Mouse (Mus musculus) cerebellum, adult 9-10 months (tissue): ENCODE results near the gene Ptov1.

Source experiments
- DNase-seq: peaks from one replicate; pipeline ENCODE4 v3.0.0; 2022

Gene Ptov1

DNA sequence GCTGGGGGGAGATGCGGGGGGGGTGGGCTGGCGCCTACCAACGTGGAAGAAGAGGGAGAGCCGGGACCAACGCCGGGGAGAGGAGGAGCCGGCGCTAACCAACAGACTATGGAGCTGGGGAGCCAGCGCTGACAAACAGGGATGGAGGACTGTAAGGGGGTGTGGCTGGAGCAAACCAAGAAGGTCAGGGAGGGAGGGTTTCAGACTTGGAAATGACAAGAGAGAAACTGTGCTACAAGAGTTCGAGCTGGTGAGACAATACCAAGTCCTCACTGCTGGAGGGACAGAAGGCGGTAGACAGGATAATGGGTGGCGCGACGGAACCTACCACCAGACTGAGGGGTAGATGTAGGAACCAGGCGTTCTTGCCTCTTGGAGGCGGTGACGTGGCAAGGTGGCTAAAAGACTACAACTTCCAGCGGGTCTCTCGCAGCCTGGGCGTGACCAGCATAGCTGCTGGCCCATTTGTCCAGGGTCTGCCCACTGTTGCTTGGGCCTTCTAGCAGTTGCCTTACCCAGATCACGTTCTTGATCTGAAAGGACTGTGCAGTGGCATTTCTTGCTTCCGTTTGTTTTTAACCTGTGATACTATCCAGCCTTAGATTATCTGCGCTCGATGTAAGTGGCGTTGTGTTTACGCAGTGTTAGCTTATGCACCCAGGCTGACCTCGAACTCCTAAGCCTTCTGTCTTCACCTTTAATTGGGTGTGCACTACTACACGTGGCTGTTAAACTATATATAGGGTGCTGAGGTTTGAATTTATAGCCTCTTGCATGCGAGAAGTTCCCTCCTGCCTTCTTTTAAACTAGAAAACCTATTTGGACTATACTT is at the start of gene Ptov1:
TSS of gene Ptov1 (minus strand) at position 92 of the 832 bp plus-strand sequence.
- peak; percentile 98 for DNase-seq

DNA sequence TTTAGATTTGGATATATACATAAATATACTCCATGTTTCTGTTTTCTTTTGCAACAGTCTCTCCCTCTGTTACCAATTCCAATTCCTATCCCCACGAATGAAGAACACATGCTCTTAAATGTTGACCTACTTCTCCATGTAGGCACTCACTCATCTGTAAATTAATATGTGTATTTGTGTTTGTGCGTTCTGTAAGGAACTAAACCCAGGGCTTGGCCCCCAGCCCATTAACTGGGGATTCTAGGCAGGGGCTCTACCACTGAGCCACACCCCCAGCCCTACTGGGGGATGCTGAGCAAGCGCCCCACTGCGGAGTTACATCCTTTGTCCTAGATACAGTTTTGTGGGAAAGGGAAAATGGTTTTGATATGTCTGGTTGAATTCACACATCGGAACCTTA is 49.5 kb upstream of the Ptov1 start:
- no peak for DNase-seq

DNA sequence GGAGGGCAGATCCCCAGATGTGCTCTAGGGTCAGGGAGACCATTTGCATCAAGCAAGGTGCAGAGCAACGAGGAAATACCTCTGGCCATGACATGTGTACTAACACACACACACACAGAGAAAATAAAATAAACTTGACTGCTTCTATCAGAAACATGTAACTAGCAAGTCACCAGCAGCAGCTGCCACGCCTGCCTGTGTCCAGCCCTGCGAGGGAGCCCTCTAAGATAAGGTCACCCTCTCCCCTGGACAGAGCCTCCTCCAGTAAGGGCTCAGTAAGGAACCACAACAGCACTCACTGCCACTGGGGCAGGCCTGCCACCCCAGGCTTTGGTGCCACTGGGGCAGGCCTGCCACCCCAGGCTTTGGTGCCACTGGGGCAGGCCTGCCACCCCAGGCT is 48.6 kb upstream of the Ptov1 start:
- DNase-seq, result no peak

DNA sequence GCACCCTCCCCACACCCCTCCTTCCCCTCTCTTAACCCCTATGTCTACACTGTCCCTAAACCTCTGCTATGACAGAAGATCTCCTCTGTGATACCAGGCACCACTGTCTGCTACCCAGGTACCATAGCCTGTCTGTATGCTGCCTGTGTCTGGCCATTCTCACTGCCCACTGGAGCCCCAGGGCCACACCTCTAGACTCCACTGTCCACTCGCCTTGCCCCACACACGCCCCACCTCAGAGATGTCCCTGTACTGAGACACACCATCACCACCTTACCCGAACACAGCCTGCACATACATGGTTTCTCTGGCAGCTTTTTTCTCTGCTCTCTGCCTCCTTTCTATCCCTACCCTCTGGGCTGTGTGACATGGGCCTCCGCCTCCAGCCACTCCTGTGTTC is 47.3 kb upstream of the Ptov1 start:
- DNase-seq, result no peak

DNA sequence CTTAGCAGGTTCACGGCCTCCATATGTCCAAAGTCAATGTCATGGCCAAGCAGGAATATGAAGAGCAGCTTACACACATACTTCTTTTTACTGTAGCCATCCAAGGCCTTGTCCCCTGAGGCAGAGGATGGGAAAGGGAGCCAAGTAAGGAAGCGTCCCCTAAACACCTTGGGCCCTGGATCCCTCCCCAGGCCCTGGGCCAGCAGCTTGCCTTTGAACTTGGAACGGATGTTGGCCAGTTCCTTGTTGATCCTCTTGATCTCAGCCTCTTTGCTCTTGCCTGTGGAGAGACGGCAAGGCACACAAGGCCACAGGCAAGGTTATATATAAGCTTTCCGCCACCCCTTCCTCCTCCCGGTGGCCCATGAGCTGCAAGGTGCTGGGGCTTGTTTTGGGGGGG is 46.6 kb upstream of the Ptov1 start:
- no peak for DNase-seq

DNA sequence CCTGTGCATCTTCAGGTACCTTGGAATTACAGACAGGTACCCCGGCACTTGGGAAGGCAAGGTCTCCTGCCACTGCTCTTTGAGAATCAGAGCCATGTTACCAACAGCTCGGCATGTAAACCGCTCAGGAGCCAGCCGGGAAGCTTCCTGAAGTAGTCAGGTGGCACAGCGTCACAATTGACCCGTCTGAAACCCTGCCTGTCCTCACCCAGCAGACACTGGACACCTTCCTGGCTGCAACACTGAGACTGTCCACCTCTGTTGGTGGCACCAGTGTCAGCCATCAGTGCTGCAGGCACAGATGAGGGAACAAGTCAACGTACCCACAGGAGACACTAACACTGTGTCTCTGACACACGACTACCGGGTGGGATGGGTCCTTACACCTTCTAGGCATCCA is 45.7 kb upstream of the Ptov1 start:
- DNase-seq, result no peak

DNA sequence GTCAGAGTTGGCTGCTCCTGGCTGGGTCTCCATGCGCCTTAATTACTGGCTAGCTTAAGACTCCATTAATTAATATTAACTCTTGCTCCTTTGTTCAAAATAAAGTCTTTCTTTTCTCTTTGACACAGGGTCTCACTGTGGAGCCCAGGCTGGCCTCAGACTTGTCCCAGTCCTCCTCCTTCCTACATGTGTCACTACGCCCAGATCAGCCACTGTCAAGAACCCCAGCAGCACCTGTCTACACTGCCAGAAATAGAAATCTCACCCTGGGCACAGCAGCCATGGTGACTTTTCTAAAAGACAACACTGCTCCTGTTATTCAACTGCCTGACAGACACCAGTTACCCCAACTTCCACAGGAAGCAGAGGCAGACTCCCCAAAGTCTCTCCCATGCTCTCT is 44.8 kb upstream of the Ptov1 start:
- no peak for DNase-seq

DNA sequence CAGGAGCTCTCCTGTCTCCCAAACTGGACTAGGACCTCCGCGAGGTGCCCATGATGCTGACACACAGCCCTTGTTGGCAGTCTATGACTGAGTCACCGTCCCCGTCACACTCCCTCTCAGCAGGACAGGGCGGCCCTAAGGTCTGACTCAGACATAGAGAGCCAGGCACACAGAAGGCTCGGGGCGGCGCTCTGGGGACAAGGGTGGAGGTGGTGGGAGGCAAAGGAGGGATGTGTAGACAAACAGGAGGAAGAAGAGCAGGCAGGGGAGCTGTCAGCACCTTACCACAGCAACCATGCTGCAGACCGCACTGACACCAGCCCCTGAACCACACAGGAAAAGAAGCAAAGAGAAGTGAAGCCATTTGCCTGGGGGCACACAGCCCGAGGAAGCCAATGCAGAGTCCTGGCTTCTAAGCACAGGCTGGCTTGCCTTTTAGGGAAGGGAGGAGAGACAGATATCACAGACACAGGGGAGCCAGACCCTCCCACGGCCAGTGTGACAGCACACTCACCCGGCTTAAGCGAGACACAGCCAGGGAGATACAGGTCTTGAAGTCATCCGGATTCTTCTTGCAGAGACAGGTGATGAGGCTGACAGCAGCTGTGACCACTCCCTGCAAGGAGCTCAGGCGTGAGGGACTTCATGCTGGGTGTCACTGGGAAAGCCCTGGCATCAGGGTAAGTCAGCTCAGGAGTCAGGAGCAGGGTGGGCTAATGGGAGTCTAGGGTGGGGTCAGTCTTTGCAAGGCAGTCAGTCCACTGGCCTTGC is 39.3 kb upstream of the Ptov1 start:
- no peak for DNase-seq

DNA sequence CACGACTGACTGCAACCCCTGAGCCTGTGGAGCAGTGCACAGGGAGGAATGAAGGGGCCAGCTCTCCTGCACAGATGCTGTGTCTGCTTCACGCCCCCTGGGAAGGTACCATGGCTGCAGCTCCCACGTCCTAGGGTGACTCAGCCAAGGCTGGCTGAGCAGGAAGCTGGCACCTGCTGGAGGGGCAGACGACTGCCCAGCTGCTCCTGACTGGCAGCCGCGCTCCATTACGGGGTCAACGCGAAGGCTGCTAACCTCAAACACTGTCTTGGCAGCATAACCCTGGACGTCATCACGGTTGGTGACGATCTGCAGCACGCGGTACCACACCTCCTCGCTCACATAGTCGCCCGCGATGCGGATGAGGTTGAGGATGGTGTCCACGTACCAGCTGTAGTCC is 35.8 kb upstream of the Ptov1 start:
- DNase-seq, result no peak

DNA sequence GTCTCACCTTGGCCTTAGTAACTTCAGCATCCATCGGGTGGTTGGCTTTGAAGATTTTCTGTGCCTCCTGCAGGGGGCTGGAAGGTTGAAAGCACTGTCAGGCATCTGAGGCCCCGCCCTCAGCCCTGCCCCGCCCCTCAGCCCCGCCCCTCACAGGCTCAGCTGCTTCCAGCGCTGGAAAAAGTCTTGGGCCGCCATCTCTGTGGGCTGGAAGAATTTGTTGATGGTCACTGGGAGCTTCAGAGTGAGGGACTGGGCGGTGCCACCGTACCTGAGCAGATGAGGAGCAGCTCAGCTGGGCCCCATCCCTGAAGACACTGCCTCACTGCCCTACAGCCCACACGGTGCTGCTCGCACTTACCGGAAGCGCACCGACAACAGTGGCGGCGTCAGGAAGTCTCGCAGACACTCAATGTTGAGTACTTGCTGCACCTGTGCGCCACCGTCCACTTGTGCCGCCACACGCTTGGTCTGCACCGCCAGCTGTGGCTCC is 31.7 kb upstream of the Ptov1 start:
- DNase-seq, result no peak

DNA sequence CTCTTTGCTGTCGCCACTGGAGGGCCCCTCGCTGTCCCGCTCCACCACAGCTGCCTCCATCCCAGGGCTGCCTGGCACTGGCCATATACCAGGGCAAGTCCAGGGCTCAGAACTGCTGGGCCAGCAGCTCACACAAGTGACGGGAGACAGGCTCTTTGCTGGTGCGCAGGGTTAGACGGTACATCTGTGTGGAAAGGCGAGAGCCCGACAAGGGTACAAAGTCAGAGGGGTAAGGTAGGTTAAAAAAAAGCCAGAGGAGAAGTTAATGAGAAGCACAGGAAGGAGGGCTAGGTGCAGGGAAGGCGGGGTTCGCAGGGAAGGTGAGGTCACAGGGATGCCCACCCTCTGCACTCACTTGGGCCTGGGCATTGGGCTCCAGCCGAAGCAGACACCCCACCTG is 31.0 kb upstream of the Ptov1 start:
- no peak for DNase-seq

DNA sequence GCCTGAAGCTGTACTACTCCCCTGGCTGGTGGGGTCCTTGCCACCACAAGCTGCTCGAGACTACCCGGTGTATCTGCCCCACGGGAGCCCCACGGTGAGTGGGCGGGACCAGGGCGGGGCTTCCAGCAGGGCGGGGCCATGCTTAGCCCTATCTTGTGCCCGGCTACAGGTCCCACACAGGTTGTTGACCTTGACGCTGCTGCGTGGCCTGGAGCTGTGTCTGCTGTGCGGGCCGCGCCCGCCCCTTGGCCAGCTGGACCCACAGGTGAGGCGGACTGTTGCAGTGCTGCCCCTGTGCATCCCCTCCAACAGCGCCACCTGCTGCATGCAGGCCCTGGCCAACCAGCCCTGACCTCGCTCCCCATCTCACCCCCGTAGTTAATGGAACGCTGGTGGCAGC is 29.0 kb upstream of the Ptov1 start:
- peak; percentile 68 for DNase-seq

DNA sequence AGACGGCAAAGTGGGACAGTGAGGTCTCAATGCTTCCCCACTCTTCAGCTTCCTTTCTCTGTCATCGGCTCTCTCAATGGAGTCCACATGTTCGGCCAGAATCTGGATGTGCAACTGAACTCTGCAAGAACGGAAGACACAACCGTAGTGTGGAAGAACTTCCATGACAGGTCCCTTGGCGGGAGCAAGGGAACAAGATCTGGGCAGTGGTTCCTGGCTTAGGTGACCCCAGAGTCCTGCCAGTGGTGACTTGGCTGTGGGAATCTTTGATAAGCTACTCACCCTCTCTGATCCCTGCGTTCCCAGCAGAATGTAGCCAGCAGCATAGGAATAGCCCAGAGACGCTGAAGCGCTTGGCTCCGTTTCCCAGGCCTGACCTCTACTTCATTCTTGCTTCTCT is 26.9 kb upstream of the Ptov1 start:
- no peak for DNase-seq

DNA sequence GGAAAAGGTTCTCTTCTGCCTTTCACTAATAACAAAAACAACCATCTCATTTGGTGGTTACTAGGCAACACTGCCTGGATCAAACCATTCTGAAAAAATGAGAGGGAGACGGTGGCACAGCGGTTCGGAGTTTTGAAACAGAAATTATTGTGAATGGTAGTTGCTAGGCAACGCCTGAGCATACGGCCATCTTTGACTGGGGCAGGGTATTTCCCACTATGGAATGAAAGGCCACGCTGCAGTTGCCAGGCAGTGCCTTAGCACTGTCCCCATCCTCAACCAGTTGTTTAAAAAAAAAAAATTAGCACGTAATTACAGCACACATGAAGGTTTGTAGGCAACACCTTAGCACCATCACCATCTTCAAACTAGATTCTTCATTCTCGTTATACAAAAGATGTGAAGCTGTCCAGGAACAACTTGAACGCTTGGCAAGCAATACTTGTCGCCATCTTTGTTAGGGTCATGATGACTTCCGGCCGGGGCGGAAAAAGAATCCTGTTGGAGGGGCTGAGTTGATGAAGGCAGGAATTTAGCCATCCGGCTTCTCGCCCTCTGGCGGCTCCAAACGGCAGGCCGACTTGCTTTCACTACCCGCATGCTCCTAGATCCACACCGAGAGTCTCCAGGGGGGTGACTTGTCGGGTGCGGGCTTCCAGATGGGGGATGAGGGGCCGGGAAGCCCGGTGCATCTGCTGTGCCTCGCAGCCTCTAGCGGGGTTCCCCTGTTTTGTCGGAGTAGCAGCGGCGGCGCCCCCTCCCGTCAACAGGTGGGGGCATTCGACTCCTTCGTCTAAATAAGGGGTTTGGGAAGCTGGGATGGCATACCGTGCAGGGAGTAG is 26.2 kb upstream of the Ptov1 start, which contains the start of gene Fuz:
TSS of gene Fuz (plus strand) at position 487 of the 842 bp plus-strand sequence.
- DNase-seq, result peak; percentile 95

DNA sequence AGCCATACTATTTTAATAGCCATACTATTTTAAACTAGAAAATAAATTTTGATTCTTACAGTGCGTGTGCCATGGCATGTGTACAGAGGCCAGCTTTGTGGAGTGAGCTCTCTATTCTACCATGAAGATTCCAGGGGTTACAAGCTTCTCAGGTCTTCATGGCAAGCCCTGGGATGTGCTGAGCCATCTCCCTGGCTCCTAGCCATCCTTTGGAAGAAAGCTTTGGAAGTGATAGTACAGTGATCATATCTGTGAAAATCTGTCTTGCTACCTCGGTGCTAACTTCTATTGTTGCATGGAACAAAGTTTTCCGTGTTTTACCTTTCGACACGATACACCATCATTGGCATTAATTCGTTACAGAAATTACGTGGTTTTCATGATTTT is 25.6 kb upstream of the Ptov1 start:
- no peak for DNase-seq

DNA sequence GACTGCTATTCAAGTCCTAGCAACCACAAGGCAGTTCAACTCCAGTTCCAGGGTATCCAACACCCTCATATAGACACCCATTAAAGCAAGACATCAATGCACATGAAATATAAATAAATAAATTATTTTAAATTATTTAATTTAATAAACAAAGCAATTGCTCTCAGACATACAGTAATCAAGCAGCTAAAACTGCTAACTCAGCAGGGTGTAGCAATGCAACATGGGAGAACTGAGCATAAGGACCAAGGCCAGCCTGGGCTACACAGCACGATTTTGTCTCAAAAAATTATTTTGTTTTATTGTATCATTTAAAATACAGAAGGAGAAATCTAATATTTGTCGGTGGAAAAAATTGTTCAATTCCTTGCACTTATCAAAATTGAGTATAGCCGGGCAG is 24.6 kb upstream of the Ptov1 start:
- no peak for DNase-seq

DNA sequence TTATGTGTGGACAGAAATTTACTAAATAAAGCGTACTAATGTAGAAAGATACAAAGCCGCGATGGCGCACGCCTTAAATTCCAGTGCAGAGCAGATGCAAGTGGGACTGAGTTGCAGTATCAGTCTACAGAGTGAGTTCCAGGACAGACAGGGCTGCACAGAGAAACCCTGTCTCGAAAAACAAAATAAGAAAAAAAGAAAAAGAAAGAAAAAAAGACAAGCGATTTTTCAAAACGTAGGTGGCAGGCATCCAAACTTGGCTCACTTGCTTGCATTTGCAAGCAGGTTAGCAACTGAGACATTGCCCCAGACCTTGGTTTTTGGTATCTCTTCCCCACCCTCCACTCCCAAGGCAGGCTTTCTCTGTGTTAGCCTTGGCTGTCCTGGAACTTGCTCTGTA is 23.6 kb upstream of the Ptov1 start:
- DNase-seq, result no peak

DNA sequence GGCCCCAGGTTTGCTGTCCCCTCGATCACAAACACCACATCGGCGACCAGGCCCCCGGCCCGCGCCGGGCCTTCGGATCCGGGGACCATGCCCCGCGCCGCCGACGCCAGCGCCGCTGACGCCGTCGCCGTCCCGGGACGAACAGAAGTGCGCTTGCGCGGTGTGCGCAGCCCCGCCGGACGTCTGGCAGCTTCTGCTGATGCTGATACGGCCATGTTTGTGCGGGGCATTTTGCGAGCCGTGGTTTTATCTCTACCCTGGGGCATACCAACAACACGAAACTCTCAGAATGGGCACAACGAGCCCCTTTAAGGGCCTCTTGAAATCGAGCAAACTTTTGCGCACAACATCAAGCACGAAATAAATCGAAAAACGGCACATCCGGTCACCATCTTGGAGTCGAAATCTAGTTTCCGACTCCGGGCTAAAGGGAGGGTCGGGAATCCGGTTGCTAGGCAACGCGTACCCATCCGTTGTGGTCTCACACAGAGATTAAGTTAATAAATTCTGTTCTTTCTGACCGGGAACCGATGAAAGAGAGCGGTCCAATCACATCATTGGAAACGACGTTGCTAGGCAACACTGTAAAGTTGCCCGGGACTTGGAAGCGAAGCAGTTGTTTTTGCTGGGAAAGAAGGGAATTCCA is 22.8 kb upstream of the Ptov1 start, which contains the start of gene Med25:
TSS of gene Med25 (minus strand) at position 437 of the 646 bp plus-strand sequence.
- DNase-seq, result peak; percentile 94

DNA sequence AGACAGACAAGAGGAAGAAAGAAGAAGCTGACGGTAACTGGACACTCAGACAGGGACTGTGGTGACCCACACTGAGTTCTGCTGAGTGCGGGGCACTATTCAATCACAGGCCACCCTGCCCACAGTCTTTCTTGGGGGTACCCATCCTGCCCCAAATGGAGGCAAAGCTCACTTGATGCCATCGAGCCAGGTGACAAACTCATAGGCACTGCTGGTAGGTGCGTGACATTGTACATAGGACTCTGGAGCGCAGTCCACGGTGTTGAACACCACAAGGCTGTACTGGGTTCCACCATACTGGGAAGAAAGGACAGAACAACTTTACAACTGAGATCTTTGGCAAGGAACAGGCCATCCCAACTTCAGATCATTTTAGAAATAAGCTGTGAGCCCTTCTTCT is 22.0 kb upstream of the Ptov1 start:
- DNase-seq, result no peak

DNA sequence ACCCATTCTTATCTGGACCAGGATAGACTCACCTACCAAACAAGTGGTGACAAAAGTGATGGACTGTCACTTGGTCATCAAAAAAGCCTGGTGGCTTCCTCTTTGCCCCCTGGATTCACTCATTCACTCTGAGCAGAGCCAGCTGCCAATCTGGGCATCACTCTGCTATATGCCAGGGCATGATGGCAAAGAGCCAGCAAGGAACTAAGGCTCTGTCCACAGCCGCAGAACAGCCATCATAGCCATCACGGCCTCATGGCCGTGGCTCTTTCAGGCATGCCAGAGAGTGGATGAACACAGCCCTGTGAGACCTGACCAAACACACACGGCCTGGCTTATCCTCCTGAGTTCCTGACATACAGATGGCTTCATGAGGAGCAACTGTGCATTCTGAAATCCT is 21.1 kb upstream of the Ptov1 start:
- no peak for DNase-seq

DNA sequence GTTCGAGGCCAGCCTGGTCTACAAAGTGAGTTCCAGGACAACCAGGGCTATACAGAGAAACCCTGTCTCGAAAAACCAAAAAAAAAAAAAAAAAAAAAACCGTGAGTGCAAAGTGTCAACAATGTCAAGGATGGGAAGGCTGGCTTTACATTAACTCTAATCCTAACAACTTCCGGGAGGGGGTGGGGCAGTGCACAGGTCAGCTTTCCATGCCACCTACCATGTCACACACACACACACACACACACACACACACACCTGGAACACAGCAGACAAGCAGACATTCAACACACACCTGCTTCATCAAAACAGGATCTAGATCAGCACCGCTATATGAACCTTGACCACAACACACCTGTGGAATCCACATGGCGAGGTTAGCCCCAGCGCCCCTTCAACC is 20.6 kb upstream of the Ptov1 start:
- no peak for DNase-seq

DNA sequence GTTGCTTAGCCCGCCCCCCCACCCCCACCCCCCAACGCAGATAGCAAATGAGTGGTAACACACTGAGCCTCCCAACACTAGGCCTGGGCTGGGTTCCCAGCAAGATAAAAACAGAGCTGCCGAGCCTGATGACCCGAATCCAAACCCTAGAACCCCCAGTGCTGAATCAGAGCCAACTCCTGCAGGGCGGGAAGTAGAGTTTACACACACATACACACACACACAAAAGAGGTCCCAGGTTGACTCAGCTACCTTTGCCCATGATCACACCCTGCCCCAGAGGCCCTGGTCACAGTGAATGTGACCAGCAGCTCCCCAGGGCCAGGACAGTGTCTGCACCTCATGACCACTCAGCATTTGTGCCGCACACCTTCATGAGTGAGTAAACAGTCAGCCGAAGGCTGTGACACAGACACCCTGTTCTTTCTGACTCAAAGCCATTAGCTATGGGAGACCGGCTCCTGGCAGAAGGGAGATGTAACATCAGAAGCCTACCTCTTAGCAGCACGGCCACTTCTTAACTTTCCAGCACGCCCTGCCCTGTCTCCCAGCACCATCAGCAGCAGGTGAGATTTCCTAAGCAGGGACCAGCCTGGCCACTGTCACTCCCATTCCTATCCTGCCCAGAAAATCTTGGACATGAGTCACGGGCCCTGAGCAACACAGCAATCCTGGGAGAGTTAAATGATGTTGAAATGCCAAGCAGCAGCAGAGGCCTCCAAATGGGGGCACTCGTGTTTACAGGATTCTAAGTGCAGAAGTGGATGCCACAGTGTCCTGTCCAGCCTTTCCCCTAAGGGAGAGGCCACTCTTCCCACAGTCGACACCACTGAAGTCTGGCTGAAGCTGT is 18.9 kb upstream of the Ptov1 start:
- DNase-seq, result no peak
